Mouse (Mus musculus): ENCODE results near the gene Arhgap10.

DNA sequence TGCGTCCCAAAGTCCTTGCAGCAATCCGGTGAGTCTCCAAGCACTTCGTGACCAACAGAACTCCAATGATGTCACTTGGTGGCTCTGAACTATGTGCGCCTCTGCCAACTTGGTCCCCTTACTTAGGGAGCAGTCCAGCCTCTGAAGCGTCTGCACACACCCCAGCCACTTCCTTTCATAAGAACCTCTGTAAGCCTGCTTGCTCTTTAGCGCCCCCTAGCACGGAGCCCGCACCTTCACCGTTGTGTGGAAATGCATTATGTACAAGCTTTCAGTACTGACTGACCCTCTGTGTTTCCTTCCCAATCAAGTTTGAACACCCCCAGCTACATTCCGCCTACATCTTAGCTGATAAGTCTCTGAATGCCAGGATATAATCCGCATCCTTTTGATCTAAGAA, 138.5 kb downstream of the Arhgap10 start:
- TF ChIP-seq GATA1 (IDR thresholded peaks at IDR 0.05; ENCODE audit: low read length) (no peak), TAL1 (IDR thresholded peaks at IDR 0.05; ENCODE audit: low read length) (no peak)
